Mouse (Mus musculus) B cell, adult 67 days (primary cell): ENCODE results near the gene Gm16223. TPM values are rescaled to one million over a fixed set of nuclear protein-coding genes. Genes with fewer than 3 reads are reported as not detected.

Experiments used
- total RNA-seq, 2 experiments: library from RNA; stranded (reverse); gene quantifications; 4 replicates each; pipeline ENCODE4 v1.2.4; 2023

Gm16223 gene
- under 1 TPM in 1 of 2 experiments, not detected in 1; 0.29 TPM for total RNA-seq

GRCm38 (mm10) chr5:42067476-42068187 lies at the start of gene Gm16223:
Gene Gm16223 (plus strand): TSS chr5:42067960.

Other genes with a start within 250 kb of the Gm16223 start
- gene Bod1l, start 223.6 kb upstream of the Gm16223 start, total RNA-seq, result 10 to 100 TPM; 45.9 to 47.9 TPM